Mouse (Mus musculus): ENCODE measurements around the gene Fstl1.

- TF ChIP-seq RAD21 (IDR thresholded peaks at IDR 0.05; ENCODE audit: low read depth, low read length) = no peak
- no peak for TF ChIP-seq POLR2A (IDR thresholded peaks at IDR 0.05; ENCODE audit: low read depth, low read length)
- TF ChIP-seq ZNF384 (IDR thresholded peaks at IDR 0.05; ENCODE audit: low read depth, low read length) = no peak
- no peak for TF ChIP-seq CHD1 (IDR thresholded peaks at IDR 0.05; ENCODE audit: low read depth, low read length)
- no peak for TF ChIP-seq EP300 (IDR thresholded peaks at IDR 0.05; ENCODE audit: low read length)
- TF ChIP-seq CTCF (conservative IDR thresholded peaks at IDR 0.05 in 1 of 2, IDR thresholded peaks at IDR 0.05 in 1 of 2; ENCODE audit: low read depth in 2 of 2, low read length in 2 of 2) = no peak
- TF ChIP-seq USF1 (IDR thresholded peaks at IDR 0.05; ENCODE audit: low read depth, low read length) = no peak
- no peak for TF ChIP-seq HCFC1 (IDR thresholded peaks at IDR 0.05; ENCODE audit: low read depth, low read length)
- no peak for TF ChIP-seq MAFK (IDR thresholded peaks at IDR 0.05; ENCODE audit: insufficient replicate concordance, low read length)
- no peak for TF ChIP-seq NRF1 (IDR thresholded peaks at IDR 0.05; ENCODE audit: low read depth, low read length)
- TF ChIP-seq JUN (IDR thresholded peaks at IDR 0.05; ENCODE audit: insufficient read depth, low read depth, low read length) = no peak
- no peak for TF ChIP-seq MEF2A (IDR thresholded peaks at IDR 0.05; ENCODE audit: borderline replicate concordance, low read depth, low read length)
- no peak for TF ChIP-seq TCF12 (IDR thresholded peaks at IDR 0.05; ENCODE audit: low read depth, low read length)
- no peak for TF ChIP-seq UBTF (IDR thresholded peaks at IDR 0.05; ENCODE audit: low read depth, low read length)
Observed at GRCm38 (mm10) chr16:37787558-37788194, 11.0 kb downstream of the Fstl1 start.
